Mouse (Mus musculus): ENCODE measurements around the gene Mtor. TPM values are rescaled to one million over a fixed set of nuclear protein-coding genes. Genes with fewer than 3 reads are reported as not detected.

Gene Mtor
- polyA plus RNA-seq, 1 experiment = not detected

DNA sequence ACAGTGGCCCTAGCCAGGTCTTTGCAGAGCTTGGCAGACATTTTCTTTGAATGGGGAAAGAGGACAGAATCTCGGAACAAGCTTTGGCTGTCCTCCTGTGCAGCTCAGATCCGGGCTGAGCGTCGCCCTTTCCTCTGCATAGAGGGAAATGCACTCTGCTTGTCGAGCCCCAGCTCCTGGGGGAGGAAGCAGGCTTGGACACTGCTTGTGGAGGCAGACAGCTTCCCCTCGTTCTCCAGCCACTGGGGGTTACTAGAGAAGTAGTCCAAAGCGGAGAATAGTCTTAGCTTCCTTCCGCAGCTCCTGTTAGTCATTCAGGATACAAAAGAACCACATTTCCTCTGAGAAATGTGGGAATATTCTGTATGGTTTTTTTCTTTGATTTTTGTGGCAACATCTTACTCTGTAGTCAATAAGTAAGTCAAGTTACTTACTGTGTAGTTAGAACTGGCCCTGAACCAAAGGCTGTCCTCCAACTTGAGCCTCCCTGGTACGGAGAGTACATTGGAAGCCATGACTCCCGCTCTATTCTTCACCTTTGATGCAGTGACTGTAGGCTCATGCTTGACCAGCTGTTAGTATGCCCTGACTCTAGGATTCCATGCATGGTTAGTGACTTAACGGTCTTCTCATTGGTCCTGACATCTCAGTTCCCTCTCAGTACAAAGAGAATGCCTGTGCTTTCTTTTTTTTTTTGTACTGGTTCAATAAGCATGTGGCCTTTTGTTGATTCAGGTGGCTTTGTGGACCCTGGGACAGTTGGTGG lies 21.3 kb downstream of the Mtor start:
- H3K27ac ChIP-seq (ENCODE audit: insufficient read depth, low read depth, low read length) = no peak overlapping the region
- H3K4me3 ChIP-seq (ENCODE audit: insufficient read depth, low read depth, low read length) = no peak overlapping the region
- peaks cover 13% of the 10 kb centered on the region for H3K4me1 ChIP-seq (ENCODE audit: control insufficient read depth, insufficient read depth, low read length)
- WGBS = 87% methylated on average over 11 of the region's 11 CpGs
- TF ChIP-seq POLR2A (IDR thresholded peaks at IDR 0.05; ENCODE audit: insufficient read depth, low read depth, low read length) = no peak
- no peak for TF ChIP-seq CTCF (IDR thresholded peaks at IDR 0.05; ENCODE audit: insufficient read depth, low read depth, low read length)

DNA sequence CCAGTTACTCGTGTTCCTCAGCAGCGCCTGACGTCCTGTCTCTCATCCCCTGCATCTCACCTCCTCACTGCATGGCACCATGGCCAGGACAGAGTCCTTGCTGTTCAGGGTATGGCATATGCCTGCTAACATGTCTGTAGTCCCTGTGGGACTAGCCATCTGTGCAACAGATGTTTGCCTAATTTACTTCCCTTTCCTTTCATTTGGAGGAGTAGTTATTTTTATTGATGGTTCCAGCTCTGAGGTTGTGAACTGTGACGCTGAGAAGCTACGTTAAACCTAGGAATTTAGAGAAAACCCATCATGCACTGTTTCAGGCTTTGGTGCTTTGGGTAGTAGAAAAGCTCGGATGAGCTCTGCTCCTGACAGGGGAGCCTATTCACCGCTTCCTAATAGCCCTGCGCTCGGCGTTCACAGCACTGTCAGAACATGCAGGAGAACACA lies 23.0 kb downstream of the Mtor start:
- no peak overlapping the region for H3K27ac ChIP-seq (ENCODE audit: insufficient read depth, low read depth, low read length)

DNA sequence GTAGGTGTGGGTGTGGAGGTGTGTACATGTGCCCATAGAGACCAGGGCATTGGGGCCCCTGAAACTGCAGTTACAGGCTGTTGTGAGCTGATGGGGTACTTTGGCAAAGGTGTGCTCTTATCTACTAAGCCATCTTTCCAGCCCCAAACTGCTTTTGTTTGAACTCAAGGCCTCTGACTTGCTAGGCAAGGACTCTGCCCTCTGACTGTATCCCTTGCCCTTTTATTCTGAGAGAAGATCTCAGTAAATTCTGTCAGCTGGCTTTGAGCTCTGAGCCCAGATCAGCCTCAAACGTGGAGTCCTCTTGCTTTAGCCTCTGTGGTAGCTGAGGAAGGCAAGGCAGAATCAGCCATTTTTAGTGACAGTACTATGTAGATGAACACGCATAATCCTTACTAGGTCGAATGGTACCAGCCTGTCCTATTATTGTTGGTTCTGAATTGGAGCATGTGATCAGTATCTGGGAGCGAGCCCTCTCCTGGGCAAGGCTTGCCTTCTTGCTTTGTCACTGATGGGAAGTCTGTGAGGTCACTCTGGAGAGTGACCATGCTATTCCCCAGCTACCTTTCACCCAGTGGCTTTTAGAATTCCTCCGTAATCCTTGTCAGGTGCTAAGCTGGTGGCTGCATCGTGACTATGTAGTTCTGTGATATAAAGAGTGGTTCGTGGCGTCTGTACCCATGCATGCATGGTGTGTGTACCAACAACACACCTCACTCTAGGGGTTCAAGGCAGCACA lies 24.2 kb downstream of the Mtor start:
- H3K4me1 ChIP-seq (ENCODE audit: control insufficient read depth, insufficient read depth, low read length) = no peaks in the 10 kb centered on the region; the same call in 1 of the 2 replicates
- no peak overlapping the region for H3K4me3 ChIP-seq (ENCODE audit: insufficient read depth, low read depth, low read length)
- TF ChIP-seq POLR2A (IDR thresholded peaks at IDR 0.05; ENCODE audit: insufficient read depth, low read depth, low read length) = no peak
- no peak for TF ChIP-seq CTCF (IDR thresholded peaks at IDR 0.05; ENCODE audit: insufficient read depth, low read depth, low read length)
- H3K27ac ChIP-seq (ENCODE audit: insufficient read depth, low read depth, low read length) = no peak overlapping the region
- 91% methylated on average over 8 of the region's 8 CpGs for WGBS

More for the DNA sequence above, 23.0 kb downstream of the Mtor start:
- TF ChIP-seq POLR2A (IDR thresholded peaks at IDR 0.05; ENCODE audit: insufficient read depth, low read depth, low read length) = no peak
- no peak for TF ChIP-seq CTCF (IDR thresholded peaks at IDR 0.05; ENCODE audit: insufficient read depth, low read depth, low read length)
- Histone ChIP-seq H3K4me1 (ENCODE audit: control insufficient read depth, insufficient read depth, low read length) (peaks cover 4% of the 10 kb centered on the region; the same call in 1 of the 2 replicates), H3K4me3 (ENCODE audit: insufficient read depth, low read depth, low read length) (no peak overlapping the region)
- 83% methylated on average over 10 of the region's 10 CpGs for WGBS

DNA sequence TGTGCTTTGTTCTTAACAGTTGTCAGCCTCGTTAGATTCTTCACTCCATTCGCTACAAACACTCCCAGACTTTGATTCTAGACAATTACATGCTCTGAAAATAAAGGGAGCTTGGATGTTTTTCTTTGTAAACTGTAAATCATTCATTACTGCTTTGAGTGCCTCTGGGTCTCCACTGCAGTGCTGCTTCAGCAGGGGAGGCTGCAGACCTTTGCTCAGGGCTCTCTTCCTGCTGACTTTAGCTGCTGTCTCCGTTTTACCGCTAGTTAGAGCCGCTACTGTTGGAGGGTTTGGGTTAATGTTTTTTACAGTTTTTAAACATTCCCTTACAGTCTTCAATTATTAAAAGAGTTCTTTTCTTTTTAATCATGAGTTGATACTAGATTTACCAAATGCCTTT lies 25.1 kb downstream of the Mtor start:
- TF ChIP-seq CTCF (IDR thresholded peaks at IDR 0.05; ENCODE audit: insufficient read depth, low read depth, low read length) (no peak), POLR2A (IDR thresholded peaks at IDR 0.05; ENCODE audit: insufficient read depth, low read depth, low read length) (no peak)
- no peak overlapping the region for H3K27ac ChIP-seq (ENCODE audit: insufficient read depth, low read depth, low read length)
- H3K4me1 ChIP-seq (ENCODE audit: control insufficient read depth, insufficient read depth, low read length) = peaks cover 2% of the 10 kb centered on the region; the same call in 1 of the 2 replicates
- H3K4me3 ChIP-seq (ENCODE audit: insufficient read depth, low read depth, low read length) = no peak overlapping the region
- WGBS = 60% methylated on average over 5 of the region's 5 CpGs

DNA sequence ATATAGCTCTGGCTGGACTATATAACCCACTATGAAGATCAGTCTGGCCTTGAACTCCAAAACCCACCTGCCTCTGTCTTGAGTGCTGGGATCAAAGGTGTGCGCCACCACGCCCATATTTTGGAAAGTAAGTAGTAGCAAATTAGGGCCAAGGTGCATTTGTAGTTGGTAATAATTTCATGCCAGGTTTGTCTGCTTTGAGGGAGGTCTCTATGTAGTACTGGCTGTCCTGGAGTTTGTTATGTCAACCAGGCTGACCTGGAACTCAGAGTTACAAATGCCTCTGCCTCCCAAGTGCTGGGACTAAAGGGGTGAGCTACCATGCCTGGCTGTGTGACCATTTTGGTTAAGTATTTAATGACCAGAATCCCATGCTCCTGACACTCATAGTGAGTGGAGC lies 31.8 kb downstream of the Mtor start:
- TF ChIP-seq CTCF (IDR thresholded peaks at IDR 0.05; ENCODE audit: insufficient read depth, low read depth, low read length) (no peak), POLR2A (IDR thresholded peaks at IDR 0.05; ENCODE audit: insufficient read depth, low read depth, low read length) (no peak)
- 98% methylated on average over 2 of the region's 2 CpGs for WGBS
- H3K4me3 ChIP-seq (ENCODE audit: insufficient read depth, low read depth, low read length) = no peak overlapping the region
- peaks cover 2% of the 10 kb centered on the region; the same call in 1 of the 2 replicates for H3K4me1 ChIP-seq (ENCODE audit: control insufficient read depth, insufficient read depth, low read length)
- no peak overlapping the region for H3K27ac ChIP-seq (ENCODE audit: insufficient read depth, low read depth, low read length)

DNA sequence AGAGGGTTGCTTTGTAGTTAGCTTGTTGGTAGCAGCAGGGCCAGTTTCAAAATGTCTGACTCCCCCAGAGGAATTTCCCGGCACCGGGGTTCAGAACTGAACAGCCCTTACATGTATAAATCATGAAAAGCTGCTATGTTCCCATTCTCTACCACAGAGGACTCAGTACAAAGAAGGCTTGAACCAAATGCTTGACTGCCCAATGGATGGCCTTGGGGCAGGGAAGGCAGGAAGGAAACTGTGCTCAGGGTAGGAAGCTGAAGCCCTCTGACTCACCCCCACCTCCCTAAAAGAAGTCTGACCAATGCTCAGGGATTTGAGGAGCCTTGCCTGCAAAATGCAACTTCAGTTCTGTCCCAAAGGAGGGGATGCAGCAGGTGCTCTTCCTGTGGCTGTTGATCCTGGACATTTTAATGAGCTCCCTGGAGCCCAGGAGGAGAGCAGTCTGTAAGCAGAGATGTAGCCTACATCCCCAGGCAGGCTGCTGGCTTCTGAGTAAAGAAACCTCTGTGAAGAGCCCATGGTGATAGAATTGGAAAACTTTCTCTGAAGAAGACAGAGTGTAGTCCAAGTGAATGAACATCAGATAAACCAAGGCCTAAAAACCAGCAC lies 33.3 kb downstream of the Mtor start:
- Histone ChIP-seq H3K4me1 (ENCODE audit: control insufficient read depth, insufficient read depth, low read length) (peaks cover 2% of the 10 kb centered on the region; the same call in 1 of the 2 replicates), H3K4me3 (ENCODE audit: insufficient read depth, low read depth, low read length) (no peak overlapping the region), H3K27ac (ENCODE audit: insufficient read depth, low read depth, low read length) (no peak overlapping the region)
- 72% methylated on average over 2 of the region's 2 CpGs for WGBS
- TF ChIP-seq POLR2A (IDR thresholded peaks at IDR 0.05; ENCODE audit: insufficient read depth, low read depth, low read length) = no peak
- TF ChIP-seq CTCF (IDR thresholded peaks at IDR 0.05; ENCODE audit: insufficient read depth, low read depth, low read length) = no peak

DNA sequence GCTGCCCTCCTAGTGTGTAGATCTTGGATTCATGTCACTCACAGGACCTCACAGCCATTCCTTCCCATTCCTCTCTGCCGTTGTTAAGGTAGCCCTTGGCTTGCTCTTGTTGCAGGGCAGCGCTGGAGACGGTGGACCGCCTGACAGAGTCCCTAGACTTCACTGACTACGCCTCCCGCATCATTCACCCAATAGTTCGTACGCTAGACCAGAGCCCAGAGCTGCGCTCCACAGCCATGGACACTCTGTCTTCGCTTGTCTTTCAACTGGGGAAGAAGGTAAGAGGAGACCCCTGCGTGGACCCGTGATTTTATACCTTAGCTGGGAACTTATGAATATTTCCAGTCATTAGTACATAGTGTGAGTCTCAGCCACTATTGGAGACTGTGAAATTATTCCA lies 36.1 kb downstream of the Mtor start:
- H3K4me1 ChIP-seq (ENCODE audit: control insufficient read depth, insufficient read depth, low read length) = no peaks in the 10 kb centered on the region
- no peak overlapping the region for H3K27ac ChIP-seq (ENCODE audit: insufficient read depth, low read depth, low read length)
- H3K4me3 ChIP-seq (ENCODE audit: insufficient read depth, low read depth, low read length) = no peak overlapping the region
- TF ChIP-seq CTCF (IDR thresholded peaks at IDR 0.05; ENCODE audit: insufficient read depth, low read depth, low read length) (no peak), POLR2A (IDR thresholded peaks at IDR 0.05; ENCODE audit: insufficient read depth, low read depth, low read length) (no peak)
- 95% methylated on average over 12 of the region's 12 CpGs for whole genome bisulfite sequencing

DNA sequence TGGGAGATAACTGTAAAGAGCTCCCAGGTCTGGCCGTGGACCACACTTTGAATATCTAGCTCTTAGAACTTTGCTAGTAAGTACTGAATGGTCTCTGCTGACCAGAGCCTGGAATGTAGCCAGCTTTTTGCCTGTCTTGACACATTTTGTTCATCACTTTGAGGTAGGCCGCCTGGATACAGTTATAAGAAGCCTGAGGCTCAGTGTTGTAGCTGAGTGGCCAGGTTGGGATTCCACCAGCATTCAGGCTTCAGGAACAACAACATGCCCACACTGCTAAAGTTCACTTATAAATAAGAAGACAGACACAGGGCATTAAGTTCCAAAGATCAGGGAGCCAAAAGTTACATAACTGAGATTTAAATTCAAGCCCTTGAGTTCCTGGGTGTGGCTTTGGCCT lies 39.4 kb downstream of the Mtor start:
- no peak overlapping the region for H3K4me3 ChIP-seq (ENCODE audit: insufficient read depth, low read depth, low read length)
- no peak overlapping the region for H3K27ac ChIP-seq (ENCODE audit: insufficient read depth, low read depth, low read length)
- WGBS = 60% methylated on average over 2 of the region's 2 CpGs
- H3K4me1 ChIP-seq (ENCODE audit: control insufficient read depth, insufficient read depth, low read length) = peaks cover 9% of the 10 kb centered on the region; the same call in 1 of the 2 replicates
- no peak for TF ChIP-seq CTCF (IDR thresholded peaks at IDR 0.05; ENCODE audit: insufficient read depth, low read depth, low read length)
- TF ChIP-seq POLR2A (IDR thresholded peaks at IDR 0.05; ENCODE audit: insufficient read depth, low read depth, low read length) = no peak

DNA sequence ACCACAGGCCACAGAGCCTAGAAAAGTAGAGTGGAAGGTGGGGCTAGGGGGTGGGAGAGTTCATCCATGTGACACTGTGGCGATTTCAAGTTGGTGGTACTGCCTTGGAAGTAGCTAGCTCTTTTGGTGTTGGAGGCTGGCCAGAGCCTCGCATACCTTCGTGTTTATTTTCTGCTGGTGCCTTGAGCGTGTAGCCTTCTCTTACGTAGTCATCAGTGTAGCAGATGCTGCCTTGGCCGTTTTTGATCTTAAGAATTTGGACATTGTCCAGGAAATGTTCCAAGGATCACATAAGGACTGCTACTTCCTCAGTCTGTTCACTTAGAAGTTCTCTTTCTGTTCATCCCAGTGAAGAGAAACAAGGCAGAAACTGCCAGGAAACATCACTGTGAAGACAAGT lies 42.1 kb downstream of the Mtor start:
- TF ChIP-seq CTCF (IDR thresholded peaks at IDR 0.05; ENCODE audit: insufficient read depth, low read depth, low read length) (no peak), POLR2A (IDR thresholded peaks at IDR 0.05; ENCODE audit: insufficient read depth, low read depth, low read length) (no peak)
- 51% methylated on average over 6 of the region's 6 CpGs for WGBS
- Histone ChIP-seq H3K4me3 (ENCODE audit: insufficient read depth, low read depth, low read length) (no peak overlapping the region), H3K27ac (ENCODE audit: insufficient read depth, low read depth, low read length) (no peak overlapping the region), H3K4me1 (ENCODE audit: control insufficient read depth, insufficient read depth, low read length) (peaks cover 20% of the 10 kb centered on the region)

All from olfactory bulb, adult 2 months (tissue).